Mouse (Mus musculus): ENCODE data around the gene Tnn.

Gene Tnn

DNA sequence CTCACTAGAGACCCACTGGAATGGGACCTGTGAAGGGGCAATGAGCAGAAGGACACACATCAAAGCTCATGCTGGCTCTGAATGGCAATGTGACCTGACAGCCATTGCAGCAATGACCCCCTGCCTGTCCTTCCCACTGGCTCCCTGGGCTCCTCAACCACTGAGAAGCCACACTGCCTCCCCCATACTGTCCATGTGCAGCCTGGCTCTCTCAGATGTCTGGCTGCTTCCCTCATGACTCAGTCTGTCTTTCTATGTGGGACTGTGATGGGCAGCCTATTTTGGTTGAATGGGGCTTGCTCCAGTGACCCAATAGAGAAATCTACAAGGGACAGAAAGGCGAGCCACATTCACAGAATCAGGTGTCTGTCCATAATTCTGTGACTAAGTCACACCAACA lies 70.7 kb downstream of the Tnn start:
- no peak for DNase-seq (ENCODE audit: low read depth, low spot score)

DNA sequence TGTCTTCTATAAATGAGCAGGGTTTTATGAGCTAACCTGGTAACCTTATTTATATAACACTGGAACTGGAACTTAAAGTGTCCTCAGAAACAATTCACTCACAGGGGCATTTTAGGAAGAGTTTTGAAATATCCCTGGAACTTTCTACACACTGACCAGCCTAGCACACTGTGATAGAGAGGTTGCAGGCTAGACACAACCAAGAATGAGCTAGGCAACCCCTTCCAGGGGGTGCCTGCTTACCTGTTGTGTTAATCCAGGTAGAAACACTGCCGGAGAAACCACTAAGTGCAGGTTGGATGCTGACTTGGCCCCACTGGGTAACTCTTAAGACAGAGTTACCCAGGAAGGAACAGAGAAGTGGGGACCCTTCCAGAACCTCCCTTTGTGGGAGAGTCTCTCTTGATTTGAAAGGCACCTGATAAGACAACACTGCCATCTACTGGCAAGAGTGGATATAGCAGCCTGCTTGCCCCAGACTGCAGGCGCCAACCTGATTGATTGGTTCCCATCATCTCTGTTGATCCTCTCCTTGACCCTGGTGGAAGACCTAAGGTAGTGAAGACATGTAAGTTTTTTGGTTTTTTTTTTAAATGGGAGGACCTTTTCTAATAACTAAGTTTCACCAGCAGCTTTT lies 72.5 kb downstream of the Tnn start:
- DNase-seq (ENCODE audit: low read depth, low spot score), result peak; percentile 81

DNA sequence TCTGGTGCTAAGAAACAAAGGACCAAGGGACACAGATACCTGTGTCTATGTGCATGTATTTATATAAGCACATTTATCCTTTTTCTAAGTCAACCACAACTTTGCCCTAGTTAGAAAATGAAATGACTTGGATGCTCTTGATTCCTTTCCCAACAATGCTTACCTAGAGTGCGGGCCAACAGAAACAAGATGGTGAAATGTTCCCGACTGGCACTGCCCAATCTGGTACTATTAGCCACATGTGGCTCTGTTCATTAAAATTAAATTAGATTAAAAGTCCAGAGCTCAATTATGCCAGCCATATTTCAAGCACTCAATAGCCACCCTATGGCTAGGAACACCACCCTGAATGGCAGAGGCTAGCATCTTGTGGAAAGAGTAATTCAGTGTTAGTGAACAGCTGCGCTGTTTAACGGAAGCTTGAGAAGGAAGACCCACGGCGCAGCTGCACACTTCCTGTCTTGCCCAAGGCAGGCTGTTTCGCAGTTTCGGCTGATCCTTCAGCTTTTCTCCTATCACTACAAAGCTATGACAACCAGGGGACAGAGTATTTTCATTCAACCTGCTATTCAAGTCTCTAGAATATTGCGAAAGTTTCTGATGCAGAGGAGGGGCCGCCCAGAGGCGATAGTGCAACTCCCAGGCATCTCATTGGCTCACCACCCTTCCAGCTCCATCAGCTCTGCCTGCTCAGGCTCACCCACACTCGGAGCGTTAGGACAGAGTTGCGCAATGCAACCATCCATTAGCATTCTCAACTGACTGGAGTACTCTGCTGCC lies 74.3 kb downstream of the Tnn start:
- DNase-seq (ENCODE audit: low read depth, low spot score), result no peak

DNA sequence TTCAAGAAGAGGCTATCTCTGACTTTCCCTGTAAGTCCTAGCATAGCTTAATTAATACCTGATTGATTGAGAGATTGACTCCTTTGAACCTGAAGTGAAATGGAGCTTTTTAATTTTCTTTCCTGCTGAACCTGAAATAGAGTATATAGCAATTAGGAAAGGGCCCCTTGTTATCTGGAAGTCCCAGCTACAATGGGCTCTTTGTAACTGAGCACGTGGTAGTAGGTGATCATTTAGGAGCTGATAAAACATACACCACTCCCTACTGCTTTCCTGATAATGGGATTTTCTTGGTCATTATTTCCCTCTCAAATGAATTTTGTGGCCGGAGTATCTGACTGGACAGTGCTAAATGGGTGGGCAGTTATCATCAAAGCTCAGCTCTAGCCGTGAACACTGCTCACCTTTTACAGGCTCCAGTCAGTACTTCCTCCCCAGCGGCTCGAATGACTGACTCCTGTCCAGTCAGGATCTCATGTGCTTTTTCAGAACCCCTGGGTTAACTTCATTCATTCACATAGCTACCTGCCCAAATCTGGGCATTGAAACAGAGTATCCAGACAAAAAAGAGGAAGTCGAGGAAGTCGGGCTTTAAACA lies 88.7 kb downstream of the Tnn start:
- DNase-seq (ENCODE audit: low read depth, low spot score), result no peak

DNA sequence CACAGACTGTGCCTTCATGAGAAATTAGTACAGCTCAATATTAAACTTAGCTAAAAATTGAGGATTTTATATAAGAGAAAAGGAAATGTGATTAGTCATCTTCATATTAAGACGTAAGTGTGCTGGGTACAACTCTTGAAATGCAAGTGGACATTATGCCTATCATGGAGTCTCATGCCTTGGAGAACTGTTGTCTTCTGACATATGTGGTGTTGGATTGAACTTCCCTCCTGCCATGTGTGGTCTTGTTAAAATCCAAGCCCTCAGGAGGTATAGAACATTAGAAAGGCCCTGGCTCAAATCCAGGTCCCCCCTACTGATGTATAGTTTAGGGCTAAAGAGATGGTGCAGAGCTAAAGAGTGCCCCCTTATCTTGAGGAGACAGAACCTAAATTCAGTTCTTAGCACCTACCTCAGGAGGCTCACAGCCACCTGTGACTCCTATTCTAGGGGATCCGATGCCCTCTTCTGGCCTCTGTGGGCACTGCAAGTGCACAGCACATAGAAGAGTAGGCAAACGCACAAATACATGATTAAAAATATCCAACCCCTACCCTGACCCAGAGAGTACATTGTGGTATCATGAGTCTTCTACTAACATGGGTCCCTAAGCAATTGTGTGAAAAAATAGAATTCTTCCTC lies 91.5 kb downstream of the Tnn start:
- DNase-seq (ENCODE audit: low read depth, low spot score), result no peak

DNA sequence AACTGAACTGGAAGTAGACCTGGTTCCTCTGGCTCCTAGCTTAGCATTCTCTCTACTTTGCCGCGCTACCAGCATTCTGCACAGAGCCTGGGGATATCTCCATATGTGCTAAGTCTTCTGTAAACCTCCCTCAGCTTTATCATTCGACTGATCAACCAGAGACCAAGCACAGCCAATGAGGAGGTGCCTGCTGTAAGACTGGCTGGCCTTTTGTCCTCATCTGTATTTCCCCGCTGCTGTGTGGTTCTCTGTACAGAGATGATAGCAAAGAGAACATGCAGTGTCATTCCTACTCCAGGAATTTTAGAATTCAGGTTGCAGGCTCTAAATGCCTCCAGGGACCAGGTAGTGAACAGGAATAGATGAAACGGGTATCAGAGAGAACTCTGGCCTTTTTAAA lies 92.1 kb downstream of the Tnn start:
- DNase-seq (ENCODE audit: low read depth, low spot score), result no peak

DNA sequence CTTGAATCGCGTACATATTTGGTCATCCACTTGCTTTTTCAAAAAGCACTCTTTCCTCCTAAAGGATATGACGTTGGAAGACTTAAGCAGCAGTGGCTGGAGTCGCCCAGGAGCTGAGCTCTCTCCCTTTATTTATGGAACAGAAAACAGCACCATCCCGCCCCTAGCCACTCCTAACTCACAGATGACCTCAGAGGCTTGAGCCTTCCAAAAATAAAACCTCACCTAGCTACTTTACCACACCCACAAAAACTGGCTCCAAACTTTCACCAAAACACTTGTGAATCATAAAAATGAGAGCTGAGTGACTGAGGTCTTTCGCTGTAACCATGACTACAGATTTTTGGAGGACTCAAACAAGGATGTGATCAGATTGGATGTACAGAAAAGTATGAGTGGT lies 92.8 kb downstream of the Tnn start:
- no peak for DNase-seq (ENCODE audit: low read depth, low spot score)

DNA sequence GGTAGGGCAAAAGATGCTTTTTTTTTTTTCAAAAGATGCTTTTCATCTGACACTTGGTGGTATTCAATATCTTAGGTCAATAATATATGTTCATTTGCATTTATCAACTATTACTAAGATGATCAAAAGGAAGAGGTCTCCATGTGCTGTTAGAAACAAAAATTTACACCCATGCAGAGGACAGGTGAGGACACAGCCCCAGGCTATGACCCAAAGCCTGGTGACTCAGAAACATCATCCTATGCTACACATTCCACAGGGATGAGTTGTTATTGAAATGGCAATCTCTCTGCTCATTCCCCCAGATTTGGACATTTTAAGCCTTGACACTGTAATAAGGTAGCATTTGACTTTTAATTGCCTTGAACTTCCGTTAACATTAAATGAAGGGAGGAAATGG lies 93.5 kb downstream of the Tnn start:
- DNase-seq (ENCODE audit: low read depth, low spot score), result no peak

DNA sequence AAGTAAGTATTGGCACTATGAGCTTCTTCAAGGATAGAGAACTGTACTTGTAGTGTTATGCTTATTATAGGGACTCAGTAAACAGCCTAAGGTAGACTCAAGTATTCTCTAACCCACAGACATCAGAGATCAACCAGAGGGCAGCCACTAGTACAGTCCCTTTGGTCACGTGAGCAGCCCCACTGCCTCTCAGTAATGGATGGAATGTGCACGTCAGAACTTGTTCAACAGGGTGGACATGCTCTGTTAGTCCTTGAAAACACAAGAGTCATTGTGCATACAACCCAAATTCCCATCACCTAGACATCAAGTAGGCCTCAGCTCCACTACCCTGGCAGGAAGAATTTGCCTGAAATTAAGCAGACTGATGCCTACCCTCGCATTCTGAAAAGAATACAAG lies 95.7 kb downstream of the Tnn start:
- no peak for DNase-seq (ENCODE audit: low read depth, low spot score)

DNA sequence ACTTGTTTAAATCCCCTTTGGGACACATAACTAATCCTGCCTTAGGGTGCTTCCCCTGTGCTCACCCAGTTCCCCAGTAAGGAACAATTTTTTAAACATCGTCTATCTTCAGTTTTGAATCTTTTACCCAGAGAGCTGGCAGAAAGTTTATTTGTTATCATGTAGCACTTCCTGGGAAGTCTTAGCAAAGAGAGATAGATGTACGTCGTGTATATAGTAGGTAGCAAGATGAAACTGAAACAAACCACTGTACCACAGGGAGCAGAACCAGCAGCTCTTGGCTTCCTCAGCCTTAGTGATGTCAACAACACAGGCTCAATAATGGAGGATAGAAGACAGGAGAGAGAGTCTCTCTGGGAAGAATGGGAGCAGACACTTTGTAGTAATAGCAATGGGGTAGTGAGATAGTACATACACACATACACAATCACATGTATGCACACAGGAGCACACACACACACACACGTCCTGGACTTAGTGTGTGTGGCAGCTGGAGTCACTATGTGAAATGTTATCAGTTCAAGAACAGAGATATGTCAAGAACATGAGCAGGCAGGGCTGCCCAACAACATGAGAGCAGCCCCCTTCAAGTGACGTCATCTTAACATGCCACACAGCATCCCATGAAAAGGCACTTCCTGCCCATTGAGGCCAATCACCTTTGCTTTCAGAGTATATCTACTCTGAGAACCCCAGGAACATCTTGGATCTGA lies 98.9 kb downstream of the Tnn start:
- no peak for DNase-seq (ENCODE audit: low read depth, low spot score)

DNA sequence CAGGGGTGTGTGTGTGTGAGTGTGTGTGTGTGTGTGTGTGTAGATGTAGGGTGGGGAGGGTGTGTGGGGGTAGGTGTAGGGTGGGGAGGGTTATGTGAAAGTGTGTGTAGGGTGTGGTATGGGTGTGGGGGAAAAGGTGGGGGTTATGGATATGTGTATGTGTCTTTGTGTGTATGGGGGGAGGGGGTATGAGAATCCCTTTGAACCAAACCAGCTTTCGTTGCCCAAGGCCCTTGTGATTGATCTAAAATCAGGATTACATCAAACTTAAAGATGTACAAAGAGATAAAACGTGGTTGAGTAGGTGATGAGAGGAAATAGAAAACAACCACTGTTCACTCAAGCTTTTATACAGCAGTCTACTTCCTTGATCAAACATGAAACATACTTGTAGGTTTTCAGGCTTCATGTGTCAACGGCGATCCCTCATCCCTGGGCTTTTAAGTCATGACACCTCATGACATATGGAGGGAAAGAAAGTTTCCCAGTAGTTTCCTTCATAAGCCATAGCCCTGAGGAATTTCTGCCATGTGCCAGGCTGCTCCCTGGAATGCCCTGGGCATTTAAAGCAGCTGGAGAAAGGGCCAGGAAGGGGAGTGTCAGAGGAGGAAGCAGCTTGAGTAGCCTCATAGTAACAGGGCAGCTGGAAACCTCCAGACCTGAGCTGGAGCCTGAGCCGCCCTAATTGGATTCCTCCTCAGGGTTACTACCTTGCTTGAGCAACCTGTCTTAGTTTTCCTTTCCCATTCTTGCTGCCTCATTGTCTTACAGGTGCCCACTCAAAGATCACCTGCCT lies 99.7 kb downstream of the Tnn start:
- no peak for DNase-seq (ENCODE audit: low read depth, low spot score)

DNA sequence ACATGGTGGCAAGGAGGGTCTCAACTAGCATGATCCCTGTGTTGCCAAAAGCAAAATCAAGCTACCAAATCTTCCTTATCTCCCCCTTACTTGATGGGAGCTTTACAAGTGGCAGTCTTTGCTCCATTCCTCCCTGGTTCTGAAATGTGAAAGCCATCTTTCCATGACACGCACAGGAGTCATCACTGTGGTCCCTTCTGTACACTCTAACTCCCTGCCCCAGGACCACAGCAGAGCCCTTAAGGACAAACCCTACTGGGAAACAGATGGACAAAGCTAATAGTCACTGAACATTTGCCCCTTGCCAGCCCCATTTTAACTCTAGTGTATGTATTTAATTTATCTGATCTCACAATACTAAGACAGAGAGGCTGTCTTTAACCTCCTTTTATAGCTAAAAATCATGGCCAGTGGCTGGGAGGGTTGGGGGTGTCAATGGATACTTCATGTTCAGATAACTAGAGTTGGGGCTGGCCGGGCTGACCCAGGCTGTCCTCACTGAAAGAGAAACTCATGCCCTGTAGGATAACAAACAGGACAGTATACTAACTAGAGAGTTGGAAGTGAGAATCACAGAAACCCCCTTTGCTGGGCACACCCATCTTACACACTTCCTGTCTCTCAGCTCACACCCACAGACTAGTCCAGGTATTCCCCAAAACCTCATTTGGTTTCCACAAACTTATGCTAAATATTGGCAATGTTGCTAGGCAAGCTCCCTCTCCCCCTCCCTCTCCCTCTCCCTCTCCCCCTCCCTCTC lies 100.6 kb downstream of the Tnn start:
- no peak for DNase-seq (ENCODE audit: low read depth, low spot score)

DNA sequence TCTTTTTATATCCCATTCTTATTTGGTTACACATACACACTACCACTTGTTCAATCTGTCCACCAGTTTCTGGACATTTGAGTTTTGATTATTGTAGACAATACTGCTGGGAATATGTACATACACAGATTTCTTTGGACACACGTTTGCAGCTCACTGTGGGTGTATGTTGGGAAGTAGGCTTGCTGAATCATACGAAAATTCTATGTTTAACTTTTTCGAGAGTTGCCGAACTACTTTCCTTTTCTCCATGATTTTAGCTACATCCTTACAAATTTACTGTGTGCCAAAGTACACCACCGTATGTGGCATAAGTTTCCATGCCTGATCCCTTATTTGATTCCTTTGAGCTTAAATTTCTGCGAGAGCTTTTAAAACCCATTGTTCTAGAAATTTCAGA lies 102.5 kb downstream of the Tnn start:
- DNase-seq (ENCODE audit: low read depth, low spot score), result no peak

DNA sequence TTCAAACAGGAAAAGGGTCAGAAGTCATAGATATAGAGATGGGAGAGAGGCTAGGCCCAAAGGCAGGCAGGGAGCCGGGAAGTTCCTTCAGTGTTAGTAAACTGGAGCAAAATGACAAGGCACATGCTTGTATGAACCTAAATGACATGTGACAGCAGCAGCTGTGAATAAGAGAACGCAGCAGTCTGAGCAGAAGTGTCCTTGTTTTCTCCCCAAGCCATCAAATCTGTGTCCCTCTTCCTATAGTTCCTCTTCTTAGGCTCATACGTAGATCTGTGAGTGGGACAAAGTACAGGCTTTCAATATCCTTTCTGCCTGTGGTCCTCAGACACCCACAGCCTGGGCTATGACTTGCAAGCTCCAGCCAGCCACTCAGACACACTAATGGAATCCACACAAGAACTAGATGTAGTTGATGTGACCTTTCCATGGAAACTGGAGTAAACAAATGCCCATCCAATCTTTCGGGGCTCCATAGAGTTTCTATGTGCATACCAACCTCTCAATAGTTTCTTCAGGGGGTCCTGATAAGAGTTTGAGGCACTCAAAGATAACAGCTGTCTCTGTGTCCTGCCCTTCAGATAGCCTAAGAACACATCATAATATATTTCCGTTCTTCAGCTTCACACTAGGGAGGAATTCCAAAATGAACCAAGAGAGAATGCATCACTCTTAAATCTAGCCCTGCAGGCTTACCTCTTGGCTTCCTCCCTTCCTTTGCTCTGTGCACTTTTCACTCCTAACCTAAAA lies 104.1 kb downstream of the Tnn start:
- DNase-seq (ENCODE audit: low read depth, low spot score), result no peak

DNA sequence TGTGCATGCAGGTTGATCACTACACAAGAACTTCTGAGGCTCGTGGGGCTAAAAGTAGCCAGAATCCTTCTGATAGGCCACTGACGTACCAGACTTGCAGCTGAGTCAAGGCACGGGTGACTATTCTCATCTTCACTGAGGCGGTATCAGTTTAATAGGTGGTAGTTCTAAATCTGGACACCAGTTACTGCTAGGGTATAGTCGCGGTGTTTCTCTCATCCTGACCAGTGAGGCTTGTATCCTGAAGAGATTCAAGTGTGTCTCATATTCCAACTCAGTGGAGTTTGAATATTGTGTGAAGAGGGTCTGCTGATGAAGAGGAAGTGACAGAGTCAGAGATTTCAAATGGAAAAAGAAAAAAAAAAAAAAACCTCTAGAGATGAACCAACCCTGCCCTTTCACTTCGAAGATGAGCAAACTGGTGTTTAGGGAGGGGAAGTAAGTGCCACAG lies 105.9 kb downstream of the Tnn start:
- DNase-seq (ENCODE audit: low read depth, low spot score), result no peak

DNA sequence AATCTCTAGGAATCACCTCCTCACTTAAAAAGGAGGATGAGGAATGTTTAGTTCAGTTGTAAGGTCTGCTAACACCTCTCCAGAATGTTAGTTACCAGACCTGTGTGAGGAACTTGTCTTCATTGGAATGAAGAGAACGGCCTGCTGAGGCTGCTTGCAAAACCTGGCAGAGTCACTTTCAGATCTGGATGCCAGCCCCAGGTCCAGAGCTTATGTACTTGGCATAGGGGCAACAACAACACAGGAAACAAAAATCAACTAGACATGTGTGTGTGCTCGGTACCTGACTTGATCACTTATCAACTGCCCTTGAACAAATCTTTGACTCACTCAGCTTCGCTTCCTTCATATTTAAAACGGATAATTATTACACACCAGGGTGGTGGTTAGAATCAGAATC lies 106.6 kb downstream of the Tnn start:
- no peak for DNase-seq (ENCODE audit: low read depth, low spot score)

DNA sequence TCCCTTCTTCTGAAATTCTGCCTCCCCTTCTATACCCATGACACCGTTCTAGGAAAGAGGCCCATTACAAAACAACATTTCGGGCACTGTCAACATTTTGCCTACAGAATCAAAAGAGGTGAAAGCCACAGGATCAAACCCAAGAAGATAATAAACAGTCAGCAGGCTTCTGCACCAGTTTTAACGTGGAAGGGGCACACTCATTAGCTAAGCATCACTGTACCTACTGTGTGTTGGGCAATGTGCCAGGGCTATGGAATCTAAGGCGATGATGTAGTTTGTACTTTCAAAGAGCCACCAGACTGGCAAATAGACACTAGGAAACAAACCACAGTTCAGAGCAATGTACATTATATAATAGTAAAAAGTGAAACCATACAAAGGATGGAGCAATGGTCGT lies 107.4 kb downstream of the Tnn start:
- no peak for DNase-seq (ENCODE audit: low read depth, low spot score)

DNA sequence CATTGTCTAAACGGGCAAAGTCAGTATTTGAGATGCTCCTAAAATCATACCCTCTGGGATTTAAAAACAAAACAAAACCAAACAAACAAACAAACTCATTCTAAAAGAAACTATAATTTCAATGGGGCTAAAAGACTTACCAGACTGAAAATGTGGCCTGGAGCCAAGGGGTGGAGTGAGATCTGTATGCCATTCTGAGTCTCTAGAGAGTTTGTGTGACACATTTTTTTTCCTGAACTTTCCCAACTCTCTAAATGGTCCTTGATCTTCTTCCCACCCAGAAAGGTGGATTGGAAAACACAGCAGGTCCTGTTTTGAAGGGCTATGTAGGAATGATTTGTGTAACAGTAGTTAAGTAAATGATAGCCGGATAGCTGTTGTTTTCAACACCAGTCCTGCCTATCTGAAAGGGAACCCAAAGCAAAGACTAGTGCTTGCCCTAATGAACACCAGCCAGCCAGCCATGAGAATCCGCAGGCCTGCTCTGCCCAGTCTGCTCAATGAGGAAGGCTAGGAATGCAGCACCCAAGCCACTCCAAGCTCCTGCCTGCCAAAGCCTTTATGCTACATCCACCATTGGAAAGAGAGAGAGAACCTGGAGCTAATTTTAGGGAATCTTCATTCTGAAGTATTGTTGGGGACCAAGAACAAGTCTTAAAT lies 108.2 kb downstream of the Tnn start:
- DNase-seq (ENCODE audit: low read depth, low spot score), result no peak
